Mouse (Mus musculus) stomach, postnatal 0 days (tissue): Measurements from ENCODE around the gene Nbea. TPM values are rescaled to one million over a fixed set of nuclear protein-coding genes. Genes with fewer than 3 reads are reported as not detected.

Source experiments
- ATAC-seq: fragments of 200-750 bp; cut with Nextera tagmentation; 2 replicates; pipeline ENCODE4 v1.8.0; 2017; ENCODE audit not compliant: low FRiP score, low TSS enrichment
- DNase-seq: peaks from one replicate; pipeline ENCODE4 v3.0.0-alpha.2; 2016; ENCODE audit warnings: low spot score
- H3K27ac ChIP-seq: fragments of 300-500 bp; sonication (generic); replicated peaks from 2 replicates; pipeline ENCODE4 v1.5.1; 2014; ENCODE audit warnings: mild to moderate bottlenecking, control low read depth
- H3K27me3 ChIP-seq: fragments of 300-500 bp; sonication (generic); 2 replicates; pipeline ENCODE4 v1.6.1; 2014; ENCODE audit warnings: low read length; ENCODE audit not compliant: control insufficient read depth, insufficient read depth
- H3K36me3 ChIP-seq: fragments of 300-500 bp; sonication (generic); 2 replicates; pipeline ENCODE4 v1.6.1; 2014; ENCODE audit warnings: low read length, mixed read lengths; ENCODE audit not compliant: control insufficient read depth, insufficient read depth
- H3K4me1 ChIP-seq: fragments of 300-500 bp; sonication (generic); replicated peaks from 2 replicates; pipeline ENCODE4 v1.6.1; 2014; ENCODE audit warnings: antibody characterized with exemption; ENCODE audit not compliant: control insufficient read depth, insufficient read depth
- H3K4me2 ChIP-seq: fragments of 300-500 bp; sonication (generic); replicated peaks from 2 replicates; pipeline ENCODE4 v1.6.1; 2014; ENCODE audit warnings: low read depth, mild to moderate bottlenecking, control low read depth, moderate library complexity
- H3K4me3 ChIP-seq: fragments of 300-500 bp; sonication (generic); 2 replicates; pipeline ENCODE4 v1.5.1; 2014; ENCODE audit warnings: low read depth, low read length, control low read depth
- H3K9ac ChIP-seq: fragments of 300-500 bp; sonication (generic); 2 replicates; pipeline ENCODE4 v1.6.1; 2014; ENCODE audit warnings: mild to moderate bottlenecking, low read length, control low read depth, mixed read lengths
- H3K9me3 ChIP-seq: fragments of 300-500 bp; sonication (generic); 2 replicates; pipeline ENCODE4 v1.6.1; 2016; ENCODE audit warnings: low read length; ENCODE audit not compliant: control insufficient read depth
- CTCF ChIP-seq: IDR thresholded peaks from 2 replicates; pipeline ENCODE4 v1.5.1; 2016; ENCODE audit warnings: antibody characterized with exemption, low read depth, mild to moderate bottlenecking, moderate library complexity
- EP300 ChIP-seq: optimal IDR thresholded peaks from 2 replicates; pipeline ENCODE3; 2016; ENCODE audit warnings: antibody characterized with exemption
- WGBS: fragments of 180-500 bp; shearing (Covaris S2); extraction: QIAGEN DNeasy Blood & Tissue Kit; methylation state at CpG from one replicate; pipeline ENCODE4 v1.1.7; 2014; 5-methylcytosine and 5-hydroxymethylcytosine counted together
- polyA plus RNA-seq: library from polyadenylated mRNA; unstranded; fragments of >200 nt; fragmentation: Nextera tagmentation; extraction: Ambion mirVana; gene quantifications from 2 replicates; pipeline ENCODE4 v1.2.1, GENCODE M21; 2015

Nbea gene
- polyA plus RNA-seq, 1 experiment from 2014 or later = 4.3 TPM

GRCm38 (mm10) chr3:55778764-55779730, 404.5 kb downstream of the Nbea start:
- Histone ChIP-seq H3K27ac (no peak overlapping the region), H3K4me1 (no peaks in the 10 kb centered on the region), H3K9me3 (no peaks in the 10 kb centered on the region), H3K36me3 (no peaks in the 10 kb centered on the region), H3K4me3 (no peak overlapping the region), H3K4me2 (no peak overlapping the region), H3K27me3 (peaks cover 4% of the 10 kb centered on the region; the same call in 1 of the 2 replicates), H3K9ac (no peak overlapping the region)
- DNase-seq = no peak
- ATAC-seq = no peak
- WGBS = 70% methylated on average over 8 of the region's 8 CpGs
- TF ChIP-seq CTCF = no peak
- no peak for TF ChIP-seq EP300

- no peak overlapping the region for H3K4me3 ChIP-seq
- H3K4me2 ChIP-seq = no peak overlapping the region
- H3K9ac ChIP-seq = no peak overlapping the region
- H3K4me1 ChIP-seq = no peaks in the 10 kb centered on the region
- DNase-seq = no peak
- 64% methylated on average over 4 of the region's 4 CpGs for WGBS
- H3K9me3 ChIP-seq = no peaks in the 10 kb centered on the region
- no peaks in the 10 kb centered on the region for H3K36me3 ChIP-seq
- TF ChIP-seq CTCF (no peak), EP300 (no peak)
- H3K27me3 ChIP-seq = 0 out of 2 replicates have a peak, but pooled peaks cover 2% of the 10 kb centered on the region
- H3K27ac ChIP-seq = no peak overlapping the region
- no peak for ATAC-seq
Observed at GRCm38 (mm10) chr3:55777501-55777900, 406.0 kb downstream of the Nbea start.

- WGBS = 88% methylated on average over 6 of the region's 6 CpGs
Observed at GRCm38 (mm10) chr3:55775753-55776152, 407.7 kb downstream of the Nbea start.

GRCm38 (mm10) chr3:55775245-55775644, 408.3 kb downstream of the Nbea start:
- Histone ChIP-seq H3K36me3 (no peaks in the 10 kb centered on the region), H3K4me2 (no peak overlapping the region), H3K27ac (no peak overlapping the region), H3K27me3 (no peaks in the 10 kb centered on the region), H3K9me3 (no peaks in the 10 kb centered on the region), H3K9ac (no peak overlapping the region), H3K4me1 (no peaks in the 10 kb centered on the region), H3K4me3 (no peak overlapping the region)
- TF ChIP-seq CTCF (no peak), EP300 (no peak)
- 83% methylated on average over 7 of the region's 7 CpGs for WGBS
- no peak for DNase-seq
- no peak for ATAC-seq

More at GRCm38 (mm10) chr3:55775753-55776152, 407.7 kb downstream of the Nbea start:
- Histone ChIP-seq H3K9me3 (no peaks in the 10 kb centered on the region), H3K36me3 (no peaks in the 10 kb centered on the region), H3K4me2 (no peak overlapping the region), H3K4me1 (no peaks in the 10 kb centered on the region), H3K9ac (no peak overlapping the region), H3K27ac (no peak overlapping the region), H3K4me3 (no peak overlapping the region), H3K27me3 (0 out of 2 replicates have a peak, but pooled peaks cover 1% of the 10 kb centered on the region)
- DNase-seq = no peak
- no peak for TF ChIP-seq CTCF
- TF ChIP-seq EP300 = no peak
- ATAC-seq = no peak

- no peak for DNase-seq
- Histone ChIP-seq H3K9me3 (no peaks in the 10 kb centered on the region), H3K36me3 (no peaks in the 10 kb centered on the region), H3K9ac (no peak overlapping the region), H3K27me3 (no peaks in the 10 kb centered on the region), H3K4me2 (no peak overlapping the region), H3K27ac (no peak overlapping the region), H3K4me3 (no peak overlapping the region), H3K4me1 (no peaks in the 10 kb centered on the region)
- WGBS = 60% methylated on average over 6 of the region's 6 CpGs
- TF ChIP-seq EP300 (no peak), CTCF (no peak)
- ATAC-seq = no peak
Observed at GRCm38 (mm10) chr3:55774203-55774602, 409.3 kb downstream of the Nbea start.

GRCm38 (mm10) chr3:55769308-55769707, 414.2 kb downstream of the Nbea start:
- no peaks in the 10 kb centered on the region for H3K36me3 ChIP-seq
- DNase-seq (no peak), ATAC-seq (no peak)
- no peak overlapping the region for H3K27ac ChIP-seq
- H3K4me2 ChIP-seq = no peak overlapping the region
- no peaks in the 10 kb centered on the region for H3K27me3 ChIP-seq
- no peaks in the 10 kb centered on the region for H3K9me3 ChIP-seq
- H3K4me3 ChIP-seq = no peak overlapping the region
- 86% methylated on average over 2 of the region's 2 CpGs for WGBS
- H3K9ac ChIP-seq = no peak overlapping the region
- no peaks in the 10 kb centered on the region for H3K4me1 ChIP-seq
- TF ChIP-seq CTCF (no peak), EP300 (no peak)
